Mouse (Mus musculus) embryo, embryonic 10 days (tissue): Measurements from ENCODE around the gene Mn1.

Source experiments
- DNase-seq: peaks from one replicate; pipeline ENCODE4 v3.0.0-alpha.2; 2015; ENCODE audit warnings: low spot score

The Mn1 gene

GRCm38 (mm10) chr5:111489022-111489616 lies 72.0 kb downstream of the Mn1 start:
- DNase-seq, result peak; percentile 64

GRCm38 (mm10) chr5:111490599-111490998 lies 73.4 kb downstream of the Mn1 start:
- DNase-seq, result no peak

GRCm38 (mm10) chr5:111491485-111491884 lies 74.3 kb downstream of the Mn1 start:
- no peak for DNase-seq

- no peak for DNase-seq
Observed at GRCm38 (mm10) chr5:111500036-111500435, 82.9 kb downstream of the Mn1 start.

GRCm38 (mm10) chr5:111501691-111502441 lies 84.7 kb downstream of the Mn1 start:
- DNase-seq, result peak; percentile 31

GRCm38 (mm10) chr5:111505241-111505640 lies 88.1 kb downstream of the Mn1 start:
- no peak for DNase-seq

- DNase-seq, result no peak
Observed at GRCm38 (mm10) chr5:111505824-111506223, 88.7 kb downstream of the Mn1 start.

GRCm38 (mm10) chr5:111506410-111506809 lies 89.2 kb downstream of the Mn1 start:
- peak; percentile 86 for DNase-seq
